Mouse (Mus musculus): ENCODE data around the gene Lcn4. TPM values are rescaled to one million over a fixed set of nuclear protein-coding genes. Genes with fewer than 3 reads are reported as not detected.

The Lcn4 gene
- polyA plus RNA-seq, 1 experiment from 2014 or later: not detected

GRCm38 (mm10) chr2:26641006-26641647, 30.0 kb downstream of the Lcn4 start:
- H3K4me2 ChIP-seq: no peak overlapping the region
- H3K9me3 ChIP-seq: no peaks in the 10 kb centered on the region
- peaks cover 23% of the 10 kb centered on the region for H3K4me1 ChIP-seq
- no peak for ATAC-seq (ENCODE audit: borderline replicate concordance, extremely low read depth, low FRiP score, low TSS enrichment)
- H3K36me3 ChIP-seq: peaks cover 28% of the 10 kb centered on the region
- H3K27ac ChIP-seq: peak overlapping the region; percentile 78; the same call in 1 of the 2 replicates
- no peak overlapping the region for H3K4me3 ChIP-seq
- no peak overlapping the region for H3K9ac ChIP-seq
- no peaks in the 10 kb centered on the region for H3K27me3 ChIP-seq
- 63% methylated on average over 7 of the region's 7 CpGs for WGBS

- H3K27ac ChIP-seq: peak overlapping the region; percentile 78
- peaks cover 37% of the 10 kb centered on the region for H3K36me3 ChIP-seq
- H3K27me3 ChIP-seq: no peaks in the 10 kb centered on the region
- peaks cover 23% of the 10 kb centered on the region for H3K4me1 ChIP-seq
- peak overlapping the region; percentile 95 for H3K4me3 ChIP-seq
- 4% methylated on average over 49 of the region's 49 CpGs for WGBS
- peak overlapping the region; percentile 99 for H3K9ac ChIP-seq
- peak overlapping the region; percentile 64 for H3K4me2 ChIP-seq
- peak; percentile 88 for ATAC-seq (ENCODE audit: borderline replicate concordance, extremely low read depth, low FRiP score, low TSS enrichment)
- H3K9me3 ChIP-seq: no peaks in the 10 kb centered on the region
Measured at GRCm38 (mm10) chr2:26639838-26640830, 30.9 kb downstream of the Lcn4 start.

- H3K27ac ChIP-seq: no peak overlapping the region
- no peak for ATAC-seq (ENCODE audit: borderline replicate concordance, extremely low read depth, low FRiP score, low TSS enrichment)
- H3K27me3 ChIP-seq: no peaks in the 10 kb centered on the region
- peak overlapping the region; percentile 64 for H3K4me2 ChIP-seq
- peak overlapping the region; percentile 99 for H3K9ac ChIP-seq
- 5% methylated on average over 8 of the region's 8 CpGs for WGBS
- H3K4me1 ChIP-seq: peaks cover 23% of the 10 kb centered on the region
- H3K4me3 ChIP-seq: peak overlapping the region; percentile 95
- peaks cover 46% of the 10 kb centered on the region for H3K36me3 ChIP-seq
- H3K9me3 ChIP-seq: no peaks in the 10 kb centered on the region
Measured at GRCm38 (mm10) chr2:26639083-26639482, 32.0 kb downstream of the Lcn4 start.

- peaks cover 23% of the 10 kb centered on the region for H3K4me1 ChIP-seq
- no peaks in the 10 kb centered on the region for H3K27me3 ChIP-seq
- no peak overlapping the region for H3K27ac ChIP-seq
- peaks cover 46% of the 10 kb centered on the region for H3K36me3 ChIP-seq
- peak overlapping the region; percentile 64 for H3K4me2 ChIP-seq
- H3K9me3 ChIP-seq: no peaks in the 10 kb centered on the region
- H3K9ac ChIP-seq: peak overlapping the region; percentile 99
- WGBS: 69% methylated on average over 5 of the region's 5 CpGs
- ATAC-seq (ENCODE audit: borderline replicate concordance, extremely low read depth, low FRiP score, low TSS enrichment): no peak
- peak overlapping the region; percentile 95 for H3K4me3 ChIP-seq
Measured at GRCm38 (mm10) chr2:26638572-26638971, 32.5 kb downstream of the Lcn4 start.

- 75% methylated on average over 5 of the region's 5 CpGs for WGBS
- H3K4me1 ChIP-seq: peaks cover 23% of the 10 kb centered on the region
- H3K9ac ChIP-seq: no peak overlapping the region
- H3K4me3 ChIP-seq: peak overlapping the region; percentile 95
- peak overlapping the region; percentile 64 for H3K4me2 ChIP-seq
- H3K27me3 ChIP-seq: no peaks in the 10 kb centered on the region
- H3K9me3 ChIP-seq: no peaks in the 10 kb centered on the region
- H3K27ac ChIP-seq: no peak overlapping the region
- ATAC-seq (ENCODE audit: borderline replicate concordance, extremely low read depth, low FRiP score, low TSS enrichment): no peak
- H3K36me3 ChIP-seq: peaks cover 46% of the 10 kb centered on the region
Measured at GRCm38 (mm10) chr2:26638039-26638438, 33.0 kb downstream of the Lcn4 start.

GRCm38 (mm10) chr2:26637316-26637932, 33.7 kb downstream of the Lcn4 start:
- ATAC-seq (ENCODE audit: borderline replicate concordance, extremely low read depth, low FRiP score, low TSS enrichment): no peak
- 70% methylated on average over 4 of the region's 4 CpGs for WGBS
- H3K27me3 ChIP-seq: no peaks in the 10 kb centered on the region
- no peak overlapping the region for H3K9ac ChIP-seq
- H3K27ac ChIP-seq: no peak overlapping the region
- H3K4me3 ChIP-seq: no peak overlapping the region
- peaks cover 46% of the 10 kb centered on the region for H3K36me3 ChIP-seq
- H3K4me1 ChIP-seq: peaks cover 23% of the 10 kb centered on the region
- H3K9me3 ChIP-seq: no peaks in the 10 kb centered on the region
- H3K4me2 ChIP-seq: no peak overlapping the region

- Histone ChIP-seq H3K9me3 (no peaks in the 10 kb centered on the region), H3K9ac (no peak overlapping the region), H3K4me1 (peaks cover 23% of the 10 kb centered on the region), H3K27me3 (no peaks in the 10 kb centered on the region), H3K36me3 (peaks cover 46% of the 10 kb centered on the region), H3K4me2 (no peak overlapping the region), H3K4me3 (no peak overlapping the region), H3K27ac (no peak overlapping the region)
- 38% methylated on average over 2 of the region's 2 CpGs for WGBS
- no peak for ATAC-seq (ENCODE audit: borderline replicate concordance, extremely low read depth, low FRiP score, low TSS enrichment)
Measured at GRCm38 (mm10) chr2:26636325-26636635, 34.8 kb downstream of the Lcn4 start.

GRCm38 (mm10) chr2:26635489-26636324, 35.4 kb downstream of the Lcn4 start:
- H3K9ac ChIP-seq: no peak overlapping the region
- no peak overlapping the region for H3K4me3 ChIP-seq
- ATAC-seq (ENCODE audit: borderline replicate concordance, extremely low read depth, low FRiP score, low TSS enrichment): no peak
- H3K4me2 ChIP-seq: no peak overlapping the region
- H3K27me3 ChIP-seq: no peaks in the 10 kb centered on the region
- H3K27ac ChIP-seq: no peak overlapping the region
- H3K36me3 ChIP-seq: peaks cover 46% of the 10 kb centered on the region
- 72% methylated on average over 21 of the region's 21 CpGs for WGBS
- H3K9me3 ChIP-seq: no peaks in the 10 kb centered on the region
- H3K4me1 ChIP-seq: peaks cover 23% of the 10 kb centered on the region

- H3K27ac ChIP-seq: no peak overlapping the region
- no peak overlapping the region for H3K4me3 ChIP-seq
- H3K4me2 ChIP-seq: no peak overlapping the region
- H3K27me3 ChIP-seq: no peaks in the 10 kb centered on the region
- no peak for ATAC-seq (ENCODE audit: borderline replicate concordance, extremely low read depth, low FRiP score, low TSS enrichment)
- 49% methylated on average over 12 of the region's 12 CpGs for WGBS
- peaks cover 46% of the 10 kb centered on the region for H3K36me3 ChIP-seq
- H3K4me1 ChIP-seq: peaks cover 25% of the 10 kb centered on the region
- H3K9me3 ChIP-seq: no peaks in the 10 kb centered on the region
- no peak overlapping the region for H3K9ac ChIP-seq
Measured at GRCm38 (mm10) chr2:26634629-26635488, 36.2 kb downstream of the Lcn4 start.

GRCm38 (mm10) chr2:26633953-26634530, 37.0 kb downstream of the Lcn4 start:
- Histone ChIP-seq H3K9me3 (no peaks in the 10 kb centered on the region), H3K9ac (no peak overlapping the region), H3K27me3 (no peaks in the 10 kb centered on the region), H3K4me3 (no peak overlapping the region), H3K36me3 (peaks cover 46% of the 10 kb centered on the region), H3K4me2 (no peak overlapping the region), H3K27ac (no peak overlapping the region), H3K4me1 (peaks cover 33% of the 10 kb centered on the region)
- WGBS: 66% methylated on average over 4 of the region's 4 CpGs
- ATAC-seq (ENCODE audit: borderline replicate concordance, extremely low read depth, low FRiP score, low TSS enrichment): no peak

Measured in lung, embryonic 15.5 days (tissue).